Comparison of ENCODE assay signal across 8 mouse cellular contexts in genomic region chr11:119206562-119206961, GRCm38 (mm10). TPM values are rescaled to one million over a fixed set of nuclear protein-coding genes. Genes with fewer than 3 reads are reported as not detected.
A peak's percentile ranks its signal among the peaks of the same experiment; 100 is the strongest.
DNase-seq lines count a peak whose midpoint lies in the region; ATAC-seq and TF ChIP-seq lines count a peak whose summit lies in the region.

No protein-coding gene starts in this region.

- peak; percentile 92 for TF ChIP-seq CTCF in testis, adult 2 months (IDR thresholded peaks at IDR 0.05; ENCODE audit: control insufficient read depth, insufficient read depth, insufficient replicate concordance, low read depth, low read length)

- no peak for DNase-seq in frontal cortex, postnatal 10 days (ENCODE audit: low spot score in 2 of 2)
- no peak for DNase-seq in testis, postnatal 14 days (ENCODE audit: low spot score)
- peak; percentile 91 to 92 for DNase-seq in cerebellum, postnatal 14 days
- DNase-seq in heart, postnatal 4 days = peak; percentile 86
- peak; percentile 28 for DNase-seq in liver, embryonic 13.5 days
- peak; percentile 52 for DNase-seq in skeletal muscle tissue, adult 2 months (ENCODE audit: low read depth, low spot score)

- no peaks in the 10 kb centered on the region for H3K36me3 ChIP-seq in testis, adult 2 months (ENCODE audit: control insufficient read depth, insufficient read depth, low read length)
- peaks cover 3% of the 10 kb centered on the region; the same call in 1 of the 2 replicates for H3K36me3 ChIP-seq in liver, embryonic 13.5 days

- H3K27ac ChIP-seq in testis, adult 2 months (ENCODE audit: control insufficient read depth, insufficient read depth, low read depth, low read length) = no peak overlapping the region
- H3K27ac ChIP-seq in liver, embryonic 13.5 days = no peak overlapping the region

- peaks cover 4% of the 10 kb centered on the region for H3K4me1 ChIP-seq in testis, adult 2 months (ENCODE audit: control insufficient read depth, insufficient read depth, low read length)
- peaks cover 2% of the 10 kb centered on the region; the same call in 1 of the 2 replicates for H3K4me1 ChIP-seq in liver, embryonic 13.5 days (replicated peaks)

- H3K9me3 ChIP-seq in liver, embryonic 13.5 days (replicated peaks) = no peaks in the 10 kb centered on the region

- ATAC-seq in frontal cortex, adult (ENCODE audit: low TSS enrichment) = peak; percentile 35; the same call in 1 of the 2 replicates
- ATAC-seq in liver, embryonic 13.5 days (ENCODE audit: low read depth) = no peak

- no peaks in the 10 kb centered on the region for H3K27me3 ChIP-seq in testis, adult 2 months (ENCODE audit: control insufficient read depth, insufficient read depth, low read length)
- H3K27me3 ChIP-seq in liver, embryonic 13.5 days = no peaks in the 10 kb centered on the region

- no peak overlapping the region for H3K4me2 ChIP-seq in liver, embryonic 13.5 days

- 19% methylated on average over 5 of the region's 5 CpGs for WGBS in liver, embryonic 13.5 days (ENCODE audit: insufficient replicate concordance)

- H3K4me3 ChIP-seq in testis, adult 2 months (ENCODE audit: control insufficient read depth, low read depth, low read length) = no peak overlapping the region
- no peak overlapping the region for H3K4me3 ChIP-seq in liver, embryonic 13.5 days (replicated peaks)

- TF ChIP-seq POLR2A in testis, adult 2 months (IDR thresholded peaks at IDR 0.05; ENCODE audit: control insufficient read depth, low read depth, low read length) = no peak

- H3K9ac ChIP-seq in liver, embryonic 13.5 days = no peak overlapping the region

RNA-seq across cellular contexts. Expression of gene Tbc1d16, which starts 21.7 kb away (rescaled TPM):
- 1.1 and 1.2 TPM in 2 replicates for polyA plus RNA-seq in testis, adult 2 months (2012; rRNA removed)
- 10 to 100 TPM; 60.5 to 63.4 TPM for total RNA-seq in heart, postnatal 4 days (2021)
- polyA plus RNA-seq in liver, embryonic 13.5 days (2015; fragmentation: Nextera tagmentation; extraction: Ambion mirVana) = 1.5 and 1.6 TPM in 2 replicates

RNA-seq across cellular contexts. Expression of gene Ccdc40, which starts 21.8 kb away (rescaled TPM):
- 73.2 and 78.5 TPM in 2 replicates for polyA plus RNA-seq in testis, adult 2 months (2012; rRNA removed)
- 1 to 10 TPM in 1 of 2 experiments, under 1 TPM in 1; 0.27 to 1.4 TPM for total RNA-seq in heart, postnatal 4 days (2021)
- 1.4 and 1.8 TPM in 2 replicates for polyA plus RNA-seq in liver, embryonic 13.5 days (2015; fragmentation: Nextera tagmentation; extraction: Ambion mirVana)

Comparison
In these comparisons a context has a peak if more than half of its experiments do, and no peak if none do; other contexts are left out.
1. DNase-seq: peak in cerebellum, postnatal 14 days (2 of 2), heart, postnatal 4 days (single experiment), liver, embryonic 13.5 days (single experiment) and skeletal muscle tissue, adult 2 months (single experiment); none in frontal cortex, postnatal 10 days (0 of 2) and testis, postnatal 14 days (single experiment).
2. RNA of gene Ccdc40, which starts 21.8 kb away (polyA plus RNA-seq): 73.2 to 78.5 TPM in testis, adult 2 months; 1.4 to 1.8 TPM in liver, embryonic 13.5 days; every median in the first group is over 10 times any median in the second.